Mouse (Mus musculus): Measurements from ENCODE around the gene 9330182L06Rik. TPM values are rescaled to one million over a fixed set of nuclear protein-coding genes. Genes with fewer than 3 reads are reported as not detected.

The 9330182L06Rik gene
- polyA plus RNA-seq, 2 experiments: 0.11 to 0.17 TPM

- WGBS (ENCODE audit: insufficient replicate concordance): 55% methylated on average over 3 of the region's 3 CpGs
- no peak for DNase-seq (ENCODE audit: low read depth in 3 of 3, low spot score in 3 of 3)
- Histone ChIP-seq H3K4me1 (replicated peaks; ENCODE audit: control insufficient read depth in 2 of 2, insufficient read depth in 2 of 2, low read length in 1 of 2) (no peaks in the 10 kb centered on the region), H3K27me3 (ENCODE audit: control insufficient read depth, insufficient read depth, low read length) (no peaks in the 10 kb centered on the region), H3K27ac (no peak overlapping the region), H3K9ac (replicated peaks) (no peak overlapping the region), H3K4me2 (ENCODE audit: low read depth) (no peak overlapping the region), H3K36me3 (replicated peaks; ENCODE audit: control insufficient read depth, insufficient read depth, low read depth) (no peaks in the 10 kb centered on the region), H3K9me3 (ENCODE audit: control insufficient read depth, low read length) (no peaks in the 10 kb centered on the region), H3K4me3 (ENCODE audit: insufficient read depth in 1 of 2, low read depth in 2 of 2, low read length in 2 of 2) (no peak overlapping the region)
- no peak for TF ChIP-seq EP300 (IDR thresholded peaks at IDR 0.05; ENCODE audit: low read depth)
- no peak for TF ChIP-seq CTCF (IDR thresholded peaks at IDR 0.05; ENCODE audit: low read depth)
- no peak for ATAC-seq (ENCODE audit: insufficient read depth)
Observed at GRCm38 (mm10) chr5:9272976-9273375, 7.1 kb downstream of the 9330182L06Rik start.

- H3K36me3 ChIP-seq (replicated peaks; ENCODE audit: control insufficient read depth, insufficient read depth, low read depth): no peaks in the 10 kb centered on the region
- 54% methylated on average over 2 of the region's 2 CpGs for WGBS (ENCODE audit: insufficient replicate concordance)
- TF ChIP-seq CTCF (IDR thresholded peaks at IDR 0.05; ENCODE audit: low read depth): no peak
- no peak for TF ChIP-seq EP300 (IDR thresholded peaks at IDR 0.05; ENCODE audit: low read depth)
- H3K4me3 ChIP-seq (ENCODE audit: insufficient read depth in 1 of 2, low read depth in 2 of 2, low read length in 2 of 2): no peak overlapping the region
- no peak overlapping the region for H3K9ac ChIP-seq (replicated peaks)
- H3K27ac ChIP-seq: no peak overlapping the region
- no peak overlapping the region for H3K4me2 ChIP-seq (ENCODE audit: low read depth)
- DNase-seq (ENCODE audit: low read depth in 3 of 3, low spot score in 3 of 3): no peak
- no peak for ATAC-seq (ENCODE audit: insufficient read depth)
- no peaks in the 10 kb centered on the region for H3K4me1 ChIP-seq (replicated peaks; ENCODE audit: control insufficient read depth in 2 of 2, insufficient read depth in 2 of 2, low read length in 1 of 2)
- no peaks in the 10 kb centered on the region for H3K9me3 ChIP-seq (ENCODE audit: control insufficient read depth, low read length)
- H3K27me3 ChIP-seq (ENCODE audit: control insufficient read depth, insufficient read depth, low read length): no peaks in the 10 kb centered on the region
Observed at GRCm38 (mm10) chr5:9295777-9296549, 30.0 kb downstream of the 9330182L06Rik start.

DNA sequence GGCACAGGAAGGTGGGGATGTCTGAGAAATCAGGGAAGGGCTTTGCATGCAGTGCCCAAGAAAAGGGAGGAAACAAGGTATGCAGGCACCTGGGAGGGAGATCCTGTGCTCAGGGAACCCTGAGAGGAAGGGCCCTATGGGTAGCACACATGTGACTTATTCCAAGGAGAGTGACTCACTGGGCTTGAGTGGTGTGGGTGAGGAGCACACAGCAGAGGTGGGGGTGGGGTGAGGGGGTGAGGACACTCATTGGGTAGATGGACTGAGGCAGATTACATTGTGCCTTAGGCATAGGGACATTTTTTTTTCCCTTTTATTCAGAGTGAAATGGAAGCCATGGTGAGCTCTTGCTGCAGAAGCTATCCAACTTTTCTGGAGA lies 30.6 kb downstream of the 9330182L06Rik start:
- Histone ChIP-seq H3K4me2 (ENCODE audit: low read depth) (no peak overlapping the region), H3K9ac (replicated peaks) (no peak overlapping the region), H3K4me3 (ENCODE audit: insufficient read depth in 1 of 2, low read depth in 2 of 2, low read length in 2 of 2) (no peak overlapping the region), H3K27ac (no peak overlapping the region), H3K9me3 (ENCODE audit: control insufficient read depth, low read length) (no peaks in the 10 kb centered on the region), H3K4me1 (replicated peaks; ENCODE audit: control insufficient read depth in 2 of 2, insufficient read depth in 2 of 2, low read length in 1 of 2) (no peaks in the 10 kb centered on the region), H3K27me3 (ENCODE audit: control insufficient read depth, insufficient read depth, low read length) (no peaks in the 10 kb centered on the region), H3K36me3 (replicated peaks; ENCODE audit: control insufficient read depth, insufficient read depth, low read depth) (no peaks in the 10 kb centered on the region)
- no peak for ATAC-seq (ENCODE audit: insufficient read depth)
- DNase-seq (ENCODE audit: low read depth in 3 of 3, low spot score in 3 of 3): no peak
- no peak for TF ChIP-seq CTCF (IDR thresholded peaks at IDR 0.05; ENCODE audit: low read depth)
- no peak for TF ChIP-seq EP300 (IDR thresholded peaks at IDR 0.05; ENCODE audit: low read depth)

GRCm38 (mm10) chr5:9326863-9327262 lies 60.9 kb downstream of the 9330182L06Rik start:
- no peak for ATAC-seq (ENCODE audit: insufficient read depth)
- H3K36me3 ChIP-seq (replicated peaks; ENCODE audit: control insufficient read depth, insufficient read depth, low read depth): no peaks in the 10 kb centered on the region
- H3K4me3 ChIP-seq (ENCODE audit: insufficient read depth in 1 of 2, low read depth in 2 of 2, low read length in 2 of 2): no peak overlapping the region
- no peak for DNase-seq (ENCODE audit: low read depth in 3 of 3, low spot score in 3 of 3)
- H3K9ac ChIP-seq (replicated peaks): no peak overlapping the region
- H3K27ac ChIP-seq: no peak overlapping the region
- 35% methylated on average over 1 of the region's 1 CpGs for WGBS (ENCODE audit: insufficient replicate concordance)
- H3K4me2 ChIP-seq (ENCODE audit: low read depth): no peak overlapping the region
- no peaks in the 10 kb centered on the region for H3K9me3 ChIP-seq (ENCODE audit: control insufficient read depth, low read length)
- TF ChIP-seq EP300 (IDR thresholded peaks at IDR 0.05; ENCODE audit: low read depth) (no peak), CTCF (IDR thresholded peaks at IDR 0.05; ENCODE audit: low read depth) (no peak)
- no peaks in the 10 kb centered on the region for H3K27me3 ChIP-seq (ENCODE audit: control insufficient read depth, insufficient read depth, low read length)
- H3K4me1 ChIP-seq (replicated peaks; ENCODE audit: control insufficient read depth in 2 of 2, insufficient read depth in 2 of 2, low read length in 1 of 2): no peaks in the 10 kb centered on the region

GRCm38 (mm10) chr5:9327528-9327927 lies 61.6 kb downstream of the 9330182L06Rik start:
- H3K9ac ChIP-seq (replicated peaks): no peak overlapping the region
- H3K27ac ChIP-seq: no peak overlapping the region
- no peak overlapping the region for H3K4me2 ChIP-seq (ENCODE audit: low read depth)
- TF ChIP-seq EP300 (IDR thresholded peaks at IDR 0.05; ENCODE audit: low read depth) (no peak), CTCF (IDR thresholded peaks at IDR 0.05; ENCODE audit: low read depth) (no peak)
- H3K9me3 ChIP-seq (ENCODE audit: control insufficient read depth, low read length): no peaks in the 10 kb centered on the region
- 46% methylated on average over 1 of the region's 1 CpGs for WGBS (ENCODE audit: insufficient replicate concordance)
- H3K4me1 ChIP-seq (replicated peaks; ENCODE audit: control insufficient read depth in 2 of 2, insufficient read depth in 2 of 2, low read length in 1 of 2): no peaks in the 10 kb centered on the region
- ATAC-seq (ENCODE audit: insufficient read depth) (no peak), DNase-seq (ENCODE audit: low read depth in 3 of 3, low spot score in 3 of 3) (no peak)
- no peaks in the 10 kb centered on the region for H3K27me3 ChIP-seq (ENCODE audit: control insufficient read depth, insufficient read depth, low read length)
- H3K36me3 ChIP-seq (replicated peaks; ENCODE audit: control insufficient read depth, insufficient read depth, low read depth): no peaks in the 10 kb centered on the region
- H3K4me3 ChIP-seq (ENCODE audit: insufficient read depth in 1 of 2, low read depth in 2 of 2, low read length in 2 of 2): no peak overlapping the region

Data from liver, embryonic 14.5 days (tissue).